Mouse (Mus musculus) spleen, adult 10 weeks (tissue): ENCODE data around the gene Adcyap1r1. TPM values are rescaled to one million over a fixed set of nuclear protein-coding genes. Genes with fewer than 3 reads are reported as not detected.

Experiments used
- polyA plus RNA-seq: library from polyadenylated mRNA; stranded (reverse); fragments of 350-450 nt; fragmentation: Illumina TruSeq; extraction: RNeasy Lipid Tissue Mini Kit (QIAGEN cat#74804); gene quantifications from one replicate; pipeline ENCODE4 v1.2.3, GENCODE M21; 2015; ENCODE audit warnings: low replicate concordance; ENCODE audit not compliant: insufficient read depth

Adcyap1r1 gene
- 0.04 TPM for polyA plus RNA-seq

GRCm38 (mm10) chr6:55451771-55452371 lies at the start of gene Adcyap1r1:
TSS of gene Adcyap1r1 (plus strand) at chr6:55451978.

Other genes starting within 250 kb of the Adcyap1r1 start
- gene Mindy4, start 248.6 kb upstream of the Adcyap1r1 start, polyA plus RNA-seq = 0.94 TPM
- gene Aqp1, start 115.5 kb upstream of the Adcyap1r1 start, polyA plus RNA-seq = 39.2 TPM
- gene Ghrhr, start 75.7 kb upstream of the Adcyap1r1 start, polyA plus RNA-seq = not detected
- not detected for gene Neurod6, start 229.3 kb downstream of the Adcyap1r1 start, polyA plus RNA-seq